Mouse (Mus musculus) bone marrow macrophage, adult 2 months (primary cell): ENCODE results near the gene Fam76a.

ENCODE experiments used
- CTCF ChIP-seq: IDR thresholded peaks from 2 replicates; pipeline ENCODE4 v1.5.1; 2012; ENCODE audit warnings: low read depth, mild to moderate bottlenecking, low read length, moderate library complexity
- POLR2A ChIP-seq: IDR thresholded peaks from 2 replicates; pipeline ENCODE4 v1.6.1; 2012; ENCODE audit warnings: mild to moderate bottlenecking, low read depth, low read length, borderline replicate concordance

DNA sequence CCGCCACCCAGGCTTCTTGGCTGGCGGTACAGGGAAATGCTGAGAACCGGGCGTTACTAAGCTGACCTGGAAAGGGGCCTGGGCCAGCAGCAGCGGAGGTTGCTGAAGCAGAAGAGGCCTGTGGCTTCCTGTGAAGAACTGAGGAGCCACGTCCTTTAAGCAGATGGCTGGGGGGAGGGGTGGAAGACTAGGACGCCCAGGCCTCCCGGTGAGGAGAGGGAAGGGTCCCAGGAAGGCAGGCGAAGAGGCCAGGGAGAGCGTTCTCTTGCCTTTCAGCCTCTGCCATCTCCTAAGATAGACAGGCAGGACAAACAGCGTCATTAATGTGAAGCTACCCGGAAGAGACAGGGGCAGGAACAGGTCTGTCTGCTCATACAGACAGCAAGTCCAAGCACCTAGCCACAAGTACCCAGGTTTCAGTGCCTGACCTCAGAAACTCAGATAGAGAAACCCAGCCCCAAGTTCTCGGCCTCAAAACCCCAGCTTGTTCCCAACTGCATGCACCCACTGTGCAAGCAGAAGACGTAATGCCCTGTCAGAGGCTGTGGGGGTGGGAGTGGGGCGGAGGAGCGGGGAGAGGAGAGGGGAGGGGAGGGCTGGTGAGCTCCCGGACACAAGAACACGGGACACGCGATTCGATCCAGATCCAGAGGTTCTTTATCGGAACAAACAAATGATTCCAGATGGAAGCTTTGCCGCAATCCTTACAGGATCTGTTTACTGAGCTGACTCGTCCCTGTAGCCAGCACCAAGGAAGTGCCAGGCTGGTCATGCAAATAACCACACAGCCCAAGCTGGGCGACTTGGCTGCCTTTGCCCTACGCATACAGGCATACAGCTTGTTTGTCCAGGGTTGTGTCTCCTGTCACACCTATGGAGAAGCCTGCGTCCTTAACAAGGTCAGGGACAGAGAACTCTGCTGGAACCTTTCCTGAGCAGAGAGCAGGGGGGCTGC lies 24.0 kb upstream of the Fam76a start:
- no peak for TF ChIP-seq CTCF
- no peak for TF ChIP-seq POLR2A
